Mouse (Mus musculus): ENCODE measurements at regions not wholly inside any gene's neighbourhood (a gene's known extent, or its start where the extent isn't known, plus 50 kb on each side); places are given as distances from the start of the nearest gene placed in this dataset.

GRCm38 (mm10) chr13:11490766-11491165 lies 616.0 kb downstream of the Ryr2 start:
- Histone ChIP-seq H3K9ac (no peak overlapping the region), H3K27ac (no peak overlapping the region), H3K4me2 (no peak overlapping the region), H3K4me1 (no peaks in the 10 kb centered on the region), H3K4me3 (replicated peaks) (no peak overlapping the region), H3K9me3 (no peaks in the 10 kb centered on the region), H3K36me3 (replicated peaks) (no peaks in the 10 kb centered on the region), H3K27me3 (no peaks in the 10 kb centered on the region)
- no peak for ATAC-seq (ENCODE audit: low FRiP score)
- 83% methylated on average over 3 of the region's 3 CpGs for WGBS

GRCm38 (mm10) chr13:11483142-11483541 lies 623.6 kb downstream of the Ryr2 start:
- 94% methylated on average over 1 of the region's 1 CpGs for WGBS
- H3K27me3 ChIP-seq = no peaks in the 10 kb centered on the region
- no peak overlapping the region for H3K9ac ChIP-seq
- no peak for ATAC-seq (ENCODE audit: low FRiP score)
- no peaks in the 10 kb centered on the region for H3K9me3 ChIP-seq
- H3K4me3 ChIP-seq (replicated peaks) = no peak overlapping the region
- no peaks in the 10 kb centered on the region for H3K4me1 ChIP-seq
- no peak overlapping the region for H3K27ac ChIP-seq
- no peak overlapping the region for H3K4me2 ChIP-seq
- H3K36me3 ChIP-seq (replicated peaks) = no peaks in the 10 kb centered on the region

GRCm38 (mm10) chr13:11482701-11483100 lies 624.0 kb downstream of the Ryr2 start:
- no peak overlapping the region for H3K27ac ChIP-seq
- no peak for ATAC-seq (ENCODE audit: low FRiP score)

GRCm38 (mm10) chr13:11460251-11460650 lies 646.5 kb downstream of the Ryr2 start:
- Histone ChIP-seq H3K36me3 (replicated peaks) (no peaks in the 10 kb centered on the region), H3K27me3 (no peaks in the 10 kb centered on the region), H3K4me1 (no peaks in the 10 kb centered on the region), H3K4me3 (replicated peaks) (no peak overlapping the region), H3K4me2 (no peak overlapping the region), H3K27ac (no peak overlapping the region), H3K9ac (no peak overlapping the region), H3K9me3 (no peaks in the 10 kb centered on the region)
- 93% methylated on average over 2 of the region's 2 CpGs for WGBS
- no peak for ATAC-seq (ENCODE audit: low FRiP score)

More at GRCm38 (mm10) chr13:11482701-11483100, 624.0 kb downstream of the Ryr2 start:
- H3K4me1 ChIP-seq = no peaks in the 10 kb centered on the region
- no peak overlapping the region for H3K9ac ChIP-seq
- no peaks in the 10 kb centered on the region for H3K9me3 ChIP-seq
- H3K4me3 ChIP-seq (replicated peaks) = no peak overlapping the region
- no peaks in the 10 kb centered on the region for H3K27me3 ChIP-seq
- no peaks in the 10 kb centered on the region for H3K36me3 ChIP-seq (replicated peaks)
- 43% methylated on average over 3 of the region's 3 CpGs for WGBS
- H3K4me2 ChIP-seq = no peak overlapping the region

GRCm38 (mm10) chr13:11455113-11455512 lies 651.6 kb downstream of the Ryr2 start:
- Histone ChIP-seq H3K27me3 (no peaks in the 10 kb centered on the region), H3K9ac (no peak overlapping the region), H3K36me3 (replicated peaks) (no peaks in the 10 kb centered on the region), H3K4me1 (no peaks in the 10 kb centered on the region), H3K27ac (no peak overlapping the region), H3K4me2 (no peak overlapping the region), H3K4me3 (replicated peaks) (no peak overlapping the region), H3K9me3 (no peaks in the 10 kb centered on the region)
- no peak for ATAC-seq (ENCODE audit: low FRiP score)
- WGBS = 81% methylated on average over 3 of the region's 3 CpGs

GRCm38 (mm10) chr13:11452448-11452847 lies 654.3 kb downstream of the Ryr2 start:
- no peak overlapping the region for H3K4me3 ChIP-seq (replicated peaks)
- WGBS = 84% methylated on average over 2 of the region's 2 CpGs
- H3K27me3 ChIP-seq = no peaks in the 10 kb centered on the region
- no peaks in the 10 kb centered on the region for H3K9me3 ChIP-seq
- H3K4me2 ChIP-seq = no peak overlapping the region
- H3K9ac ChIP-seq = no peak overlapping the region
- H3K27ac ChIP-seq = no peak overlapping the region
- no peak for ATAC-seq (ENCODE audit: low FRiP score)
- no peaks in the 10 kb centered on the region for H3K4me1 ChIP-seq
- H3K36me3 ChIP-seq (replicated peaks) = no peaks in the 10 kb centered on the region

GRCm38 (mm10) chr13:11432465-11433339 lies 674.0 kb downstream of the Ryr2 start:
- no peak overlapping the region for H3K4me3 ChIP-seq (replicated peaks)
- H3K4me1 ChIP-seq = no peaks in the 10 kb centered on the region
- no peak for ATAC-seq (ENCODE audit: low FRiP score)
- WGBS = 83% methylated on average over 7 of the region's 7 CpGs
- H3K9ac ChIP-seq = no peak overlapping the region
- H3K4me2 ChIP-seq = no peak overlapping the region
- no peak overlapping the region for H3K27ac ChIP-seq
- no peaks in the 10 kb centered on the region for H3K9me3 ChIP-seq
- H3K36me3 ChIP-seq (replicated peaks) = no peaks in the 10 kb centered on the region
- no peaks in the 10 kb centered on the region for H3K27me3 ChIP-seq

- Histone ChIP-seq H3K4me2 (no peak overlapping the region), H3K4me3 (replicated peaks) (no peak overlapping the region), H3K36me3 (replicated peaks) (no peaks in the 10 kb centered on the region), H3K9me3 (no peaks in the 10 kb centered on the region), H3K4me1 (no peaks in the 10 kb centered on the region), H3K9ac (no peak overlapping the region), H3K27ac (no peak overlapping the region), H3K27me3 (no peaks in the 10 kb centered on the region)
- ATAC-seq (ENCODE audit: low FRiP score) = no peak
Measured at GRCm38 (mm10) chr13:11426820-11427219, 679.9 kb downstream of the Ryr2 start.

- 57% methylated on average over 2 of the region's 2 CpGs for WGBS
- no peaks in the 10 kb centered on the region for H3K9me3 ChIP-seq
- no peak overlapping the region for H3K4me3 ChIP-seq (replicated peaks)
- ATAC-seq (ENCODE audit: low FRiP score) = no peak
- no peak overlapping the region for H3K9ac ChIP-seq
- no peak overlapping the region for H3K4me2 ChIP-seq
- H3K36me3 ChIP-seq (replicated peaks) = no peaks in the 10 kb centered on the region
- no peaks in the 10 kb centered on the region for H3K27me3 ChIP-seq
- H3K27ac ChIP-seq = no peak overlapping the region
- no peaks in the 10 kb centered on the region for H3K4me1 ChIP-seq
Measured at GRCm38 (mm10) chr13:11392027-11392426, 714.7 kb downstream of the Ryr2 start.

- H3K4me2 ChIP-seq = no peak overlapping the region
- H3K9ac ChIP-seq = no peak overlapping the region
- H3K27ac ChIP-seq = no peak overlapping the region
- H3K4me1 ChIP-seq = no peaks in the 10 kb centered on the region
- H3K4me3 ChIP-seq (replicated peaks) = no peak overlapping the region
- peaks cover 7% of the 10 kb centered on the region; the same call in 1 of the 2 replicates for H3K9me3 ChIP-seq
- ATAC-seq (ENCODE audit: low FRiP score) = no peak
- no peaks in the 10 kb centered on the region for H3K27me3 ChIP-seq
- no peaks in the 10 kb centered on the region for H3K36me3 ChIP-seq (replicated peaks)
Measured at GRCm38 (mm10) chr13:11375452-11375851, 731.3 kb downstream of the Ryr2 start.

- Histone ChIP-seq H3K9ac (no peak overlapping the region), H3K27me3 (no peaks in the 10 kb centered on the region), H3K4me2 (no peak overlapping the region), H3K4me3 (replicated peaks) (no peak overlapping the region), H3K9me3 (no peaks in the 10 kb centered on the region), H3K27ac (no peak overlapping the region), H3K4me1 (no peaks in the 10 kb centered on the region), H3K36me3 (replicated peaks) (no peaks in the 10 kb centered on the region)
- no peak for ATAC-seq (ENCODE audit: low FRiP score)
- WGBS = 77% methylated on average over 1 of the region's 1 CpGs
Measured at GRCm38 (mm10) chr13:11369456-11369855, 737.3 kb downstream of the Ryr2 start.

GRCm38 (mm10) chr13:11362872-11363271 lies 743.9 kb downstream of the Ryr2 start:
- no peak for ATAC-seq (ENCODE audit: low FRiP score)
- no peak overlapping the region for H3K4me2 ChIP-seq
- H3K27ac ChIP-seq = no peak overlapping the region
- no peaks in the 10 kb centered on the region for H3K9me3 ChIP-seq
- no peak overlapping the region for H3K4me3 ChIP-seq (replicated peaks)
- H3K36me3 ChIP-seq (replicated peaks) = no peaks in the 10 kb centered on the region
- H3K9ac ChIP-seq = no peak overlapping the region
- no peaks in the 10 kb centered on the region for H3K4me1 ChIP-seq
- no peaks in the 10 kb centered on the region for H3K27me3 ChIP-seq
- 70% methylated on average over 3 of the region's 3 CpGs for WGBS

GRCm38 (mm10) chr13:11348502-11348849 lies 758.3 kb downstream of the Ryr2 start:
- peak; percentile 65 for ATAC-seq (ENCODE audit: low FRiP score)
- 31% methylated on average over 4 of the region's 4 CpGs for WGBS
- peak overlapping the region; percentile 16; the same call in 1 of the 2 replicates for H3K27ac ChIP-seq

More at GRCm38 (mm10) chr13:11348502-11348849, 758.3 kb downstream of the Ryr2 start:
- no peaks in the 10 kb centered on the region; the same call in 1 of the 2 replicates for H3K4me1 ChIP-seq
- H3K36me3 ChIP-seq (replicated peaks) = no peaks in the 10 kb centered on the region
- no peak overlapping the region for H3K4me2 ChIP-seq
- H3K9ac ChIP-seq = no peak overlapping the region
- H3K4me3 ChIP-seq (replicated peaks) = no peak overlapping the region
- no peaks in the 10 kb centered on the region for H3K27me3 ChIP-seq
- H3K9me3 ChIP-seq = no peaks in the 10 kb centered on the region
